ENCODE assay signal across 9 mouse cellular contexts in genomic region chr14:21890430-21890829, GRCm38 (mm10). TPM values are rescaled to one million over a fixed set of nuclear protein-coding genes. Genes with fewer than 3 reads are reported as not detected.
DNase-seq lines count a peak whose midpoint lies in the region; ATAC-seq and TF ChIP-seq lines count a peak whose summit lies in the region.
"Had no signal": no experiment of that assay in that cellular context is flagged by ENCODE, and none has a peak within 500 bp of the region (broad histone marks: within the 10 kb centered on the region; RNA-seq: fewer than 3 reads in every experiment).

No protein-coding gene starts in this region.

- intact Hi-C loops in left cerebral cortex, postnatal 36 days (cut with DNase I): no loop called here

- no peak overlapping the region for H3K9ac ChIP-seq in kidney, postnatal 0 days (ENCODE audit: low read depth, low read length)
- H3K9ac ChIP-seq: forebrain, postnatal 0 days; neural tube, embryonic 15.5 days had no signal

- no peaks in the 10 kb centered on the region for H3K9me3 ChIP-seq in kidney, postnatal 0 days (replicated peaks; ENCODE audit: low read length)
- H3K9me3 ChIP-seq: neural tube, embryonic 15.5 days had no signal

- H3K36me3 ChIP-seq in kidney, postnatal 0 days (ENCODE audit: insufficient read depth, low read length): no peaks in the 10 kb centered on the region
- H3K36me3 ChIP-seq: neural tube, embryonic 15.5 days had no signal

- no peak overlapping the region for H3K4me3 ChIP-seq in kidney, postnatal 0 days (replicated peaks; ENCODE audit: low read depth, low read length)
- H3K4me3 ChIP-seq: neural tube, embryonic 15.5 days had no signal

- TF ChIP-seq CTCF in kidney, postnatal 0 days (IDR thresholded peaks at IDR 0.05; ENCODE audit: low read depth): no peak

- no peak overlapping the region for H3K27ac ChIP-seq in kidney, postnatal 0 days
- H3K27ac ChIP-seq: neural tube, embryonic 15.5 days had no signal

- peak; percentile 43 for DNase-seq in kidney, postnatal 0 days (ENCODE audit: low spot score)
- DNase-seq in kidney, adult 18-20 months: no peak
- DNase-seq in adipocyte (ENCODE audit: low spot score): peak; percentile 64
- DNase-seq in fat pad, adult 2 months (ENCODE audit: extremely low read depth, low read depth, low spot score): peak; percentile 7
- DNase-seq in lung, postnatal 36 days: peak; percentile 67
- no peak for DNase-seq in Muller cell, postnatal 12 days (ENCODE audit: inconsistent ontology term)
- DNase-seq in left cerebral cortex, postnatal 36 days (ENCODE audit: low spot score in 2 of 2): no peak

- WGBS in kidney, postnatal 0 days: 53% methylated on average over 2 of the region's 2 CpGs

- H3K27me3 ChIP-seq in kidney, postnatal 0 days (ENCODE audit: insufficient read depth, low read length): no peaks in the 10 kb centered on the region

- ATAC-seq in kidney, postnatal 0 days (replicated peaks; ENCODE audit: low FRiP score, low read depth): no peak
- ATAC-seq: forebrain, postnatal 0 days had no signal

- H3K4me1 ChIP-seq in kidney, postnatal 0 days (replicated peaks; ENCODE audit: insufficient read depth, low read length): peaks cover 7% of the 10 kb centered on the region; the same call in 1 of the 2 replicates

- no peak overlapping the region for H3K4me2 ChIP-seq in kidney, postnatal 0 days (ENCODE audit: low read length)
- H3K4me2 ChIP-seq: neural tube, embryonic 15.5 days had no signal

RNA-seq across cellular contexts. Expression of gene Comtd1, which starts 41.7 kb away (rescaled TPM):
- polyA plus RNA-seq in kidney, postnatal 0 days (2015; fragmentation: Nextera tagmentation; extraction: Ambion mirVana): 36.7 and 43.6 TPM in 2 replicates
- 10 to 100 TPM; 25.5 to 31.1 TPM for total RNA-seq in left cerebral cortex, postnatal 36 days (2021)

Comparison
In these comparisons a context has a peak if more than half of its experiments do, and no peak if none do; other contexts are left out.
1. DNase-seq: peak in kidney, postnatal 0 days (single experiment), adipocyte (single experiment), fat pad, adult 2 months (single experiment) and lung, postnatal 36 days (single experiment); none in kidney, adult 18-20 months (single experiment), Muller cell, postnatal 12 days (single experiment) and left cerebral cortex, postnatal 36 days (0 of 2).